Mouse (Mus musculus): ENCODE measurements around the gene Bach2. TPM values are rescaled to one million over a fixed set of nuclear protein-coding genes. Genes with fewer than 3 reads are reported as not detected.

Gene Bach2
- polyA plus RNA-seq, 1 experiment: 18.7 TPM

DNA sequence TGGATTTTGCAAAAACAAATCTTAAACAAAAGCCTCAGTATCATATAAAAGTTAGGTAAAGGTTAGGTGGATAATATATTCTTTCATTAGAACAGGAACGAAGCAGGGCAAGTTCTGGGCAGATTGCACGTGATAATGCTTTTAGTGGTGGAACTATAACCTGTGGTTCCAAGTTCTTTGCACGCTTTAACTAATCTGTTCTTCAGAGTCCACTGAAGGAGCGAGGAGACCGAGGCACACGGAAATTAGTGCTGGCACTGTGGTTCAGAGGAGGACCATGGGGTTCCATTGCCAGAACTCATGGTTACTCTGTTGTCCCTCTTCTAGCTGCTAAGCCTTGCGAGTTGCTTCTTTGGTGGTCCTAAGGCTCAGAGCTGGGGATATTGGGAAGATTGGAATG lies 20.0 kb downstream of the Bach2 start:
- no peaks in the 10 kb centered on the region for H3K36me3 ChIP-seq (ENCODE audit: control insufficient read depth, insufficient read depth, low read length, poor library complexity, severe bottlenecking)
- no peaks in the 10 kb centered on the region for H3K27me3 ChIP-seq (ENCODE audit: control insufficient read depth, insufficient read depth, low read length, poor library complexity, severe bottlenecking)
- no peak overlapping the region for H3K4me3 ChIP-seq (ENCODE audit: low read depth, low read length)

GRCm38 (mm10) chr4:32260909-32261308 lies 22.3 kb downstream of the Bach2 start:
- Histone ChIP-seq H3K36me3 (ENCODE audit: control insufficient read depth, insufficient read depth, low read length, poor library complexity, severe bottlenecking) (no peaks in the 10 kb centered on the region), H3K4me3 (ENCODE audit: low read depth, low read length) (no peak overlapping the region), H3K27me3 (ENCODE audit: control insufficient read depth, insufficient read depth, low read length, poor library complexity, severe bottlenecking) (no peaks in the 10 kb centered on the region), H3K27ac (ENCODE audit: insufficient read depth, low read length) (no peak overlapping the region), H3K9me3 (replicated peaks; ENCODE audit: control insufficient read depth, insufficient read depth, low read length, poor library complexity, severe bottlenecking) (no peaks in the 10 kb centered on the region), H3K4me1 (ENCODE audit: control insufficient read depth, insufficient read depth, low read length) (no peaks in the 10 kb centered on the region), H3K9ac (ENCODE audit: low read depth, poor library complexity, severe bottlenecking) (no peak overlapping the region)
- TF ChIP-seq EP300 (IDR thresholded peaks at IDR 0.05; ENCODE audit: insufficient read depth, low read depth, low read length) (no peak), CTCF (IDR thresholded peaks at IDR 0.05; ENCODE audit: low read depth, low read length) (no peak), POLR2A (IDR thresholded peaks at IDR 0.05; ENCODE audit: insufficient read depth, low read length) (no peak)

More for the DNA sequence above, 20.0 kb downstream of the Bach2 start:
- Histone ChIP-seq H3K9ac (ENCODE audit: low read depth, poor library complexity, severe bottlenecking) (no peak overlapping the region), H3K27ac (ENCODE audit: insufficient read depth, low read length) (no peak overlapping the region), H3K4me1 (ENCODE audit: control insufficient read depth, insufficient read depth, low read length) (no peaks in the 10 kb centered on the region), H3K9me3 (replicated peaks; ENCODE audit: control insufficient read depth, insufficient read depth, low read length, poor library complexity, severe bottlenecking) (no peaks in the 10 kb centered on the region)
- TF ChIP-seq POLR2A (IDR thresholded peaks at IDR 0.05; ENCODE audit: insufficient read depth, low read length) (no peak), EP300 (IDR thresholded peaks at IDR 0.05; ENCODE audit: insufficient read depth, low read depth, low read length) (no peak), CTCF (IDR thresholded peaks at IDR 0.05; ENCODE audit: low read depth, low read length) (no peak)

- no peak overlapping the region for H3K4me3 ChIP-seq (ENCODE audit: low read depth, low read length)
- H3K36me3 ChIP-seq (ENCODE audit: control insufficient read depth, insufficient read depth, low read length, poor library complexity, severe bottlenecking): no peaks in the 10 kb centered on the region
- no peaks in the 10 kb centered on the region for H3K9me3 ChIP-seq (replicated peaks; ENCODE audit: control insufficient read depth, insufficient read depth, low read length, poor library complexity, severe bottlenecking)
- TF ChIP-seq CTCF (IDR thresholded peaks at IDR 0.05; ENCODE audit: low read depth, low read length) (no peak), POLR2A (IDR thresholded peaks at IDR 0.05; ENCODE audit: insufficient read depth, low read length) (no peak), EP300 (IDR thresholded peaks at IDR 0.05; ENCODE audit: insufficient read depth, low read depth, low read length) (no peak)
- no peaks in the 10 kb centered on the region for H3K27me3 ChIP-seq (ENCODE audit: control insufficient read depth, insufficient read depth, low read length, poor library complexity, severe bottlenecking)
- no peaks in the 10 kb centered on the region for H3K4me1 ChIP-seq (ENCODE audit: control insufficient read depth, insufficient read depth, low read length)
- H3K27ac ChIP-seq (ENCODE audit: insufficient read depth, low read length): no peak overlapping the region
- no peak overlapping the region for H3K9ac ChIP-seq (ENCODE audit: low read depth, poor library complexity, severe bottlenecking)
Observed at GRCm38 (mm10) chr4:32262825-32263684, 24.5 kb downstream of the Bach2 start.

- TF ChIP-seq CTCF (IDR thresholded peaks at IDR 0.05; ENCODE audit: low read depth, low read length) (no peak), POLR2A (IDR thresholded peaks at IDR 0.05; ENCODE audit: insufficient read depth, low read length) (no peak), EP300 (IDR thresholded peaks at IDR 0.05; ENCODE audit: insufficient read depth, low read depth, low read length) (no peak)
- Histone ChIP-seq H3K9me3 (replicated peaks; ENCODE audit: control insufficient read depth, insufficient read depth, low read length, poor library complexity, severe bottlenecking) (no peaks in the 10 kb centered on the region), H3K36me3 (ENCODE audit: control insufficient read depth, insufficient read depth, low read length, poor library complexity, severe bottlenecking) (no peaks in the 10 kb centered on the region), H3K4me3 (ENCODE audit: low read depth, low read length) (no peak overlapping the region), H3K4me1 (ENCODE audit: control insufficient read depth, insufficient read depth, low read length) (no peaks in the 10 kb centered on the region), H3K27me3 (ENCODE audit: control insufficient read depth, insufficient read depth, low read length, poor library complexity, severe bottlenecking) (no peaks in the 10 kb centered on the region), H3K9ac (ENCODE audit: low read depth, poor library complexity, severe bottlenecking) (no peak overlapping the region), H3K27ac (ENCODE audit: insufficient read depth, low read length) (no peak overlapping the region)
Observed at GRCm38 (mm10) chr4:32263685-32264038, 25.1 kb downstream of the Bach2 start.

- no peaks in the 10 kb centered on the region for H3K4me1 ChIP-seq (ENCODE audit: control insufficient read depth, insufficient read depth, low read length)
- TF ChIP-seq EP300 (IDR thresholded peaks at IDR 0.05; ENCODE audit: insufficient read depth, low read depth, low read length) (no peak), CTCF (IDR thresholded peaks at IDR 0.05; ENCODE audit: low read depth, low read length) (no peak)
- no peak overlapping the region for H3K4me3 ChIP-seq (ENCODE audit: low read depth, low read length)
- H3K27ac ChIP-seq (ENCODE audit: insufficient read depth, low read length): no peak overlapping the region
- no peaks in the 10 kb centered on the region for H3K9me3 ChIP-seq (replicated peaks; ENCODE audit: control insufficient read depth, insufficient read depth, low read length, poor library complexity, severe bottlenecking)
- H3K9ac ChIP-seq (ENCODE audit: low read depth, poor library complexity, severe bottlenecking): no peak overlapping the region
- no peaks in the 10 kb centered on the region for H3K36me3 ChIP-seq (ENCODE audit: control insufficient read depth, insufficient read depth, low read length, poor library complexity, severe bottlenecking)
- H3K27me3 ChIP-seq (ENCODE audit: control insufficient read depth, insufficient read depth, low read length, poor library complexity, severe bottlenecking): no peaks in the 10 kb centered on the region
Observed at GRCm38 (mm10) chr4:32264892-32265291, 26.3 kb downstream of the Bach2 start.

- no peaks in the 10 kb centered on the region for H3K9me3 ChIP-seq (replicated peaks; ENCODE audit: control insufficient read depth, insufficient read depth, low read length, poor library complexity, severe bottlenecking)
- no peak overlapping the region for H3K27ac ChIP-seq (ENCODE audit: insufficient read depth, low read length)
- no peaks in the 10 kb centered on the region for H3K4me1 ChIP-seq (ENCODE audit: control insufficient read depth, insufficient read depth, low read length)
Observed at GRCm38 (mm10) chr4:32266731-32267130, 28.1 kb downstream of the Bach2 start.

More at GRCm38 (mm10) chr4:32266731-32267130, 28.1 kb downstream of the Bach2 start:
- no peak overlapping the region for H3K9ac ChIP-seq (ENCODE audit: low read depth, poor library complexity, severe bottlenecking)
- no peaks in the 10 kb centered on the region for H3K27me3 ChIP-seq (ENCODE audit: control insufficient read depth, insufficient read depth, low read length, poor library complexity, severe bottlenecking)
- no peaks in the 10 kb centered on the region for H3K36me3 ChIP-seq (ENCODE audit: control insufficient read depth, insufficient read depth, low read length, poor library complexity, severe bottlenecking)
- H3K4me3 ChIP-seq (ENCODE audit: low read depth, low read length): no peak overlapping the region
- TF ChIP-seq CTCF (IDR thresholded peaks at IDR 0.05; ENCODE audit: low read depth, low read length) (no peak), EP300 (IDR thresholded peaks at IDR 0.05; ENCODE audit: insufficient read depth, low read depth, low read length) (no peak), POLR2A (IDR thresholded peaks at IDR 0.05; ENCODE audit: insufficient read depth, low read length) (no peak)
